ENCODE assay signal across 8 mouse cellular contexts in the genomic region with DNA sequence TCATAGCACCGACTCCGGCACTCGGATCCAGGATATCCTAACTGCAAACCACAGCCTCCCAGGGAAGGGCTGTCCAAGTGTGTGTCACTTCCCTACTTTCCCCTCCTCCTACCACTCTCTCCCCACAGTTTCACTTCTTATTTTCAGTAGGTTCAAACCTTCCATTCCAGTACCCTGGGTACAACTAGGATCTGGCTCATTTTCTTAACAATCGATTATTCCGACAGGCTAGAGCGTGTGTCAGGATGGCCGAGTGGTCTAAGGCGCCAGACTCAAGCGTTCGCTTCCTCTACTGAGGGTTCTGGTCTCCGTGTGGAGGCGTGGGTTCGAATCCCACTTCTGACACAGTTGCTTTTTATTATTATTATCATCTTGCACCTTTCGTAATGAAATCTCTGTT. TPM values are rescaled to one million over a fixed set of nuclear protein-coding genes. Genes with fewer than 3 reads are reported as not detected.
DNase-seq lines count a peak whose midpoint lies in the region; ATAC-seq and TF ChIP-seq lines count a peak whose summit lies in the region.

No protein-coding gene starts in this region.

- peak overlapping the region; percentile 69 for H3K4me2 ChIP-seq in CH12.LX (ENCODE audit: insufficient read depth, low read depth, poor library complexity, severe bottlenecking)
- peak overlapping the region; percentile 53 for H3K4me2 ChIP-seq in heart, embryonic 16.5 days (ENCODE audit: low read depth, low read length)
- peak overlapping the region; percentile 38 for H3K4me2 ChIP-seq in stomach, embryonic 16.5 days (ENCODE audit: low read depth, low read length)

- H3K9me3 ChIP-seq in erythroblast, embryonic 14.5 days (ENCODE audit: control insufficient read depth, low read length), result no peaks in the 10 kb centered on the region
- H3K9me3 ChIP-seq in CH12.LX (replicated peaks; ENCODE audit: low read length), result no peaks in the 10 kb centered on the region
- no peaks in the 10 kb centered on the region for H3K9me3 ChIP-seq in heart, embryonic 16.5 days (replicated peaks; ENCODE audit: control insufficient read depth, low read length)
- no peaks in the 10 kb centered on the region for H3K9me3 ChIP-seq in stomach, embryonic 16.5 days (replicated peaks; ENCODE audit: control insufficient read depth, low read length)

- TF ChIP-seq CTCF in CH12.LX (conservative IDR thresholded peaks at IDR 0.05 in 1 of 2, IDR thresholded peaks at IDR 0.05 in 1 of 2; ENCODE audit: low read depth in 2 of 2, low read length in 2 of 2), result no peak

- H3K36me3 ChIP-seq in erythroblast, embryonic 14.5 days (ENCODE audit: control insufficient read depth), result no peaks in the 10 kb centered on the region
- no peaks in the 10 kb centered on the region for H3K36me3 ChIP-seq in CH12.LX (replicated peaks in 1 of 2; ENCODE audit: control insufficient read depth in 1 of 2, insufficient read depth in 1 of 2, low read length in 1 of 2)
- H3K36me3 ChIP-seq in heart, embryonic 16.5 days (ENCODE audit: control insufficient read depth, insufficient read depth), result no peaks in the 10 kb centered on the region
- no peaks in the 10 kb centered on the region for H3K36me3 ChIP-seq in stomach, embryonic 16.5 days (ENCODE audit: control insufficient read depth, insufficient read depth, low read length)

- peaks cover 42% of the 10 kb centered on the region for H3K27me3 ChIP-seq in erythroblast, embryonic 14.5 days (ENCODE audit: control insufficient read depth)
- peaks cover 4% of the 10 kb centered on the region for H3K27me3 ChIP-seq in CH12.LX (replicated peaks)
- peaks cover 7% of the 10 kb centered on the region; the same call in 1 of the 2 replicates for H3K27me3 ChIP-seq in heart, embryonic 16.5 days (ENCODE audit: control insufficient read depth, insufficient read depth, low read length)
- no peaks in the 10 kb centered on the region; the same call in 1 of the 2 replicates for H3K27me3 ChIP-seq in stomach, embryonic 16.5 days (ENCODE audit: control insufficient read depth, insufficient read depth, low read length)

- 9% methylated on average over 14 of the region's 14 CpGs for WGBS in heart, embryonic 16.5 days
- 16% methylated on average over 14 of the region's 14 CpGs for WGBS in stomach, embryonic 16.5 days

- peak; percentile 97 for DNase-seq in CH12.LX (ENCODE audit: extremely low read depth)
- peak; percentile 96 for DNase-seq in embryo, embryonic 10.5 days (ENCODE audit: low spot score)
- DNase-seq in kidney, postnatal 25 days, result peak; percentile 24 to 36
- peak; percentile 70 for DNase-seq in lung, postnatal 36 days

- no peak for ATAC-seq in erythroblast, adult 5-6 weeks (replicated peaks; ENCODE audit: low FRiP score, poor library complexity, severe bottlenecking)
- ATAC-seq in heart, embryonic 16.5 days (replicated peaks; ENCODE audit: extremely low read depth, insufficient read depth, low FRiP score), result peak; percentile 56; the same call in 1 of the 2 replicates
- peak; percentile 71; the same call in 1 of the 2 replicates for ATAC-seq in stomach, embryonic 16.5 days (ENCODE audit: insufficient read depth, low FRiP score)

- peak overlapping the region; percentile 60 for H3K4me3 ChIP-seq in erythroblast, embryonic 14.5 days (replicated peaks)
- H3K4me3 ChIP-seq in CH12.LX (replicated peaks in 1 of 3; ENCODE audit: low read depth in 2 of 3, low read length in 2 of 3, poor library complexity in 1 of 3), result peak overlapping the region; percentile 34 to 54 (median 50)
- peak overlapping the region; percentile 30 for H3K4me3 ChIP-seq in heart, embryonic 16.5 days (ENCODE audit: low read length)
- peak overlapping the region; percentile 34 for H3K4me3 ChIP-seq in stomach, embryonic 16.5 days (replicated peaks; ENCODE audit: low read length)

- H3K9ac ChIP-seq in CH12.LX (ENCODE audit: insufficient read depth, low read depth), result no peak overlapping the region
- no peak overlapping the region for H3K9ac ChIP-seq in heart, embryonic 16.5 days (ENCODE audit: low read length)
- H3K9ac ChIP-seq in stomach, embryonic 16.5 days (ENCODE audit: low read length), result 0 out of 2 replicates have a peak overlapping the region, but pooled peaks have one; percentile 28

- TF ChIP-seq EP300 in CH12.LX (IDR thresholded peaks at IDR 0.05; ENCODE audit: low read length), result no peak

- H3K27ac ChIP-seq in CH12.LX (ENCODE audit: insufficient read depth, low read depth), result no peak overlapping the region
- no peak overlapping the region for H3K27ac ChIP-seq in heart, embryonic 16.5 days (ENCODE audit: low read length)
- H3K27ac ChIP-seq in stomach, embryonic 16.5 days (ENCODE audit: low read length), result no peak overlapping the region

- H3K4me1 ChIP-seq in erythroblast, embryonic 14.5 days (ENCODE audit: control insufficient read depth), result peaks cover 67% of the 10 kb centered on the region
- peaks cover 0 to 25% of the 10 kb centered on the region in 2 experiments; a peak in 2 of 4 replicates for H3K4me1 ChIP-seq in CH12.LX (ENCODE audit: control insufficient read depth in 1 of 2, insufficient read depth in 2 of 2)
- peaks cover 3% of the 10 kb centered on the region; the same call in 1 of the 2 replicates for H3K4me1 ChIP-seq in heart, embryonic 16.5 days (ENCODE audit: control insufficient read depth, insufficient read depth, low read length)
- H3K4me1 ChIP-seq in stomach, embryonic 16.5 days (ENCODE audit: control insufficient read depth, insufficient read depth, low read length), result no peaks in the 10 kb centered on the region

- TF ChIP-seq POLR2A in CH12.LX (IDR thresholded peaks at IDR 0.05; ENCODE audit: low read depth, low read length), result no peak

- no peaks in the 10 kb centered on the region for H3K79me2 ChIP-seq in CH12.LX (replicated peaks; ENCODE audit: control insufficient read depth, extremely low read depth, insufficient read depth, poor library complexity, severe bottlenecking)

- TF ChIP-seq RAD21 in CH12.LX (IDR thresholded peaks at IDR 0.05; ENCODE audit: low read depth, low read length), result no peak

- dilution Hi-C loops in CH12.LX (cut with MboI; ENCODE audit: extremely low pct_ligation_motif_present, extremely low pct_unique_long_range_greater_than_20kb, low sequenced_read_pairs), result no loop called here

- in situ Hi-C loops in CH12.LX (cut with MboI; ENCODE audit: low pct_ligation_motif_present, low pct_unique_long_range_greater_than_20kb, low sequenced_read_pairs), result no loop called here

TF ChIP-seq in CH12.LX, 34 proteins besides CTCF, POLR2A, EP300 and RAD21:
- TF ChIP-seq SIN3A (IDR thresholded peaks at IDR 0.05; ENCODE audit: low read length) (no peak), TBP (conservative IDR thresholded peaks at IDR 0.05; ENCODE audit: low read depth, low read length) (peak; percentile 100), NRF1 (IDR thresholded peaks at IDR 0.05; ENCODE audit: low read depth, low read length) (peak; percentile 67), RCOR1 (conservative IDR thresholded peaks at IDR 0.05; ENCODE audit: low read depth, low read length) (no peak), MAZ (IDR thresholded peaks at IDR 0.05; ENCODE audit: low read depth, low read length) (no peak), E2F4 (IDR thresholded peaks at IDR 0.05; ENCODE audit: insufficient replicate concordance, low read depth, low read length) (peak; percentile 83; the same call in 1 of the 2 replicates), MEF2A (IDR thresholded peaks at IDR 0.05; ENCODE audit: borderline replicate concordance, low read depth, low read length) (no peak), BHLHE40 (IDR thresholded peaks at IDR 0.05; ENCODE audit: low read depth, low read length) (no peak), KAT2A (IDR thresholded peaks at IDR 0.05; ENCODE audit: insufficient replicate concordance, low read length) (peak; percentile 78; the same call in 1 of the 2 replicates), IRF4 (IDR thresholded peaks at IDR 0.05; ENCODE audit: low read depth, low read length) (peak; percentile 88), MYC (IDR thresholded peaks at IDR 0.05; ENCODE audit: low read depth, low read length) (no peak), TCF12 (IDR thresholded peaks at IDR 0.05; ENCODE audit: low read depth, low read length) (no peak), ELF1 (IDR thresholded peaks at IDR 0.05; ENCODE audit: low read depth, low read length) (peak; percentile 99), MAFK (IDR thresholded peaks at IDR 0.05; ENCODE audit: insufficient replicate concordance, low read length) (peak; percentile 98), USF1 (IDR thresholded peaks at IDR 0.05; ENCODE audit: low read depth, low read length) (no peak)

RNA-seq across cellular contexts. Expression of a gene that starts 30.3 kb away (rescaled TPM):
- not detected in 2 replicates for polyA plus RNA-seq in erythroblast, embryonic 14.5 days (2012)
- 0.19 and 2.9 TPM in 2 replicates for total RNA-seq in erythroblast, adult 5-6 weeks (2015; ENCODE audit: low replicate concordance)
- total RNA-seq in erythroblast, adult 5-6 weeks (2017; ENCODE audit: low replicate concordance), result 0.34 and 2.5 TPM in 2 replicates
- 2.3 and 3.1 TPM in 2 replicates for total RNA-seq in CH12.LX (2012; rRNA removed)
- 2.0 and 3.3 TPM in 2 replicates for total RNA-seq in CH12.LX (2014; rRNA removed)
- 0.79 and 0.80 TPM in 2 replicates for polyA plus RNA-seq in CH12.LX (2012; ENCODE audit: insufficient read length, low read depth)
- 2.9 and 4.7 TPM in 2 replicates for polyA plus RNA-seq in heart, embryonic 16.5 days (2015; fragmentation: Nextera tagmentation; extraction: Ambion mirVana)
- 5.3 and 6.2 TPM in 2 replicates for polyA plus RNA-seq in stomach, embryonic 16.5 days (2015; fragmentation: Nextera tagmentation; extraction: Ambion mirVana)

Comparison
In these comparisons a context has a peak if more than half of its experiments do, and no peak if none do; other contexts are left out.
1. DNase-seq: peak in every context shown above with its lines; median percentile 97 in CH12.LX; 96 in embryo, embryonic 10.5 days; 70 in lung, postnatal 36 days; 30 in kidney, postnatal 25 days.